Mouse (Mus musculus) brown adipose tissue, adult 24 weeks (tissue): ENCODE results near the gene Clec4a4. TPM values are rescaled to one million over a fixed set of nuclear protein-coding genes. Genes with fewer than 3 reads are reported as not detected.
"Not testable (repeated sequence)": the region's sequence is repeated elsewhere in the genome, so short reads cannot be mapped to it uniquely, and the experiment has no call there.

Experiments used
- H3K27ac ChIP-seq: fragments of 200-500 bp; replicated peaks from 2 replicates; pipeline ENCODE4 v1.5.1; 2012; ENCODE audit warnings: low read depth, mild to moderate bottlenecking, low read length
- H3K4me1 ChIP-seq: fragments of 200-500 bp; 2 replicates; pipeline ENCODE4 v1.6.1; 2012; ENCODE audit warnings: low read length, mixed read lengths; ENCODE audit not compliant: control insufficient read depth, insufficient read depth, insufficient read length
- H3K4me3 ChIP-seq: fragments of 200-500 bp; 2 replicates; pipeline ENCODE4 v1.5.1; 2012; ENCODE audit warnings: low read depth, mild to moderate bottlenecking, low read length, moderate library complexity; ENCODE audit not compliant: insufficient read depth
- polyA plus RNA-seq: library from polyadenylated mRNA; stranded (reverse); fragments of >200 nt; gene quantifications from 2 replicates; pipeline ENCODE4 v1.2.4, GENCODE M21; 2012; ENCODE audit not compliant: missing spikeins, insufficient read depth, insufficient read length

The Clec4a4 gene
- polyA plus RNA-seq: not detected in 2 replicates

DNA sequence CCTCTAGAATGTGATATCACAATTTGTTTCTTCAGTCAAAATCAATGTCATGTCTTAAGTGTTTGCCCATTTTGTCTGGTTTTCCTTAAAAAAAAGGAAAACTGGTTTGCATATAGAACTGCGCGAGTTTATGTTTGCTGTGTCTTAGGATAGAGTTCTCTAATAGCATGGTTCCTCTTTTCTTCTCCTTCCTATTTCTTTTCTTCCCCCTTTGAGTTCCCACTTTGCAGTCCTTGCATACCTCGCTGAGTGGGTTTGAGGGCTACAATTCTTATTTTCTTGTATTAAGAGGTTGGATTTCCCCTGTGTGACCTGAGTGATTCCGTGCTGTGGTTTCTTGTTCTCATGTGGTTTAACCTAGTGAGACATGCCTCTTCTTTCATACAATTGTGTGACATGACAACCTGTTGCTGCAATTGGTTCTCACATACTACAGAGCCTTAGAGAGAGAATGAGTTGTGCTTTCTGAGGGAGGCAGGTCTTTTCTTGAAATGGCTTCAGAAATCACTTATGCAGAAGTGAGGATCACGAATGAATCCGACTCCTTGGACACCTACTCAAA, at the start of gene Clec4a4:
Clec4a4 (plus strand) TSS at position 492 of the 562 bp plus-strand sequence.
- no peak within 1 kb of the TSS for H3K27ac ChIP-seq
- no peaks in the 10 kb centered on the region for H3K4me1 ChIP-seq
- H3K4me3 ChIP-seq: no peak within 1 kb of the TSS

DNA sequence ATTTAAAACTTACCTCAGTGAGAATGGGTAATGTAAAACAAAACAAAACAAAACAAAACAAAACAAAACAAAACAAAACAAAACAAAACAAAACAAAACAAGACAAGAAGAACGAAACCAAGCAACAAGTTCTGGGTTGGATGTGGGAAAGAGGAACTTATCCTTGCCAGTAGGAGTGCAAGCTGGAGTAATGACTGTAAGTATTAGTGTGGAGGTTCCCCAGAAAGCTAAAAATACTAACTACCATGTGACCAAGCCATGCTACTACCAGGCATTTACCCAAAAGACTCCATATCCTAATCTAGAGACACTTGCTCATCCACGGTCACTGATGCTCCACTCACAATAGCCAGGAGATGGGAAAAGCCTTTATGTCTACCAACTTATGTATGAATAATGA, 43.4 kb upstream of the Clec4a4 start:
- no peak overlapping the region for H3K4me3 ChIP-seq
- no peaks in the 10 kb centered on the region for H3K4me1 ChIP-seq

DNA sequence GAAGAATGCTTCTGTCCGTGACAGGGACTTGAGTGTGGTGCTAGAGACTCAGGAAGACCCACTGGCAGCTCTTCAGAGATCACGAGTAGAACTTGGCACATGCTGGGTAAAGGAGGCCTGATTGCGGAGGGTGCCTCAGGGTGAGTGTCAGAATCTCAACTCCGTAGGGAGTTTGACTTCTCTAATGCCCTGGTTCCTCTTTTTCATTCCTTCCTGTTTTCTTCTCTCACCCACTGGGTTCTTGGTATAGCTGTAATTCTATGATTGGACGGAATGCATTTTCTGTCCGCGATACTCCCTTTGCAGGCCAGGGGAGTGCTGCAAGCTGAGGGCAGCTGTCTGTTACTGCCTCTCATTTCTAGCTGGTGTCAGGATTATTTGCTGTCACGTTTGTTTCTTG, 37.8 kb upstream of the Clec4a4 start, which contains the start of gene Clec4a3:
Clec4a3 (plus strand) TSS at position 115 of the 400 bp plus-strand sequence.
- Histone ChIP-seq H3K27ac (peak within 1 kb of the TSS; percentile 80), H3K4me3 (peak within 1 kb of the TSS; percentile 39), H3K4me1 (no peaks in the 10 kb centered on the region)

More for the DNA sequence above, 43.4 kb upstream of the Clec4a4 start:
- H3K27ac ChIP-seq: no peak overlapping the region

DNA sequence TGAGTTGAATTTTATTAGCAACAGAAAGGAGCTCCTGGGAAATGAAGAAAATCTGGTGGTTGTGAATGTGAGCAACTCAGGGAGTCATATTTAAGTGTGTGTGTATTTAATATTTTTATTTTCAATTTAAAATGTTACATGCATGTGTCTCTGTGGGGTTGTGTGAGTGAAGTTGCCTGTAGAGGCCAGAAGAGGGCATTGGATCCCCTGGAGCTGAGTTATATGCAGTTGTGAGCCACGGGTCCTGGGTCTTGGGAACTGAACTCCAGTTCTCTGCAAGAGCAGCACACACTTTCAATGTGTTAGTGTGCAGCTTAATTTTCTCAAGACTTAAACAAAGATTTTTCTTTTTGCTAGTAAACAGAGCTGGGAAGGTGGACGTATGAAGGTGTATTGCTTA, 25.6 kb upstream of the Clec4a4 start:
- H3K27ac ChIP-seq: no peak overlapping the region
- H3K4me3 ChIP-seq: no peak overlapping the region
- H3K4me1 ChIP-seq: no peaks in the 10 kb centered on the region

DNA sequence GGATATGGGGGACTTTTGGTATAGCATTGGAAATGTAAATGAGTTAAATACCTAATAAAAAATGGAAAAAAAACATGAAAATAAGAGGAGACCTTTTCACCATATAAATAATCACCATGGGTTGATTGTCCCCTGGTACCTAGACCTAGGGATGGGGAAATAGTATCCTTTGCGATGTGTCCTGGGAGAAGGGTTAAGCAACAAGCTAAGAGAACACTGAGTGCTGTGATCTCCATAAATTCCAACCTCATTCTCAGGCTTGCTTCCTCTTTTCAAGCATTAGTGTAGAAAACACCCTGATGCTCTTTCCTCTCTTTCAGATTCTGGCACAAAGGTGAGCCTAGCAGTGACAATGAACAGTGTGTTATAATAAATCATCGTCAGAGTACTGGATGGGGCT, 21.1 kb upstream of the Clec4a4 start:
- Histone ChIP-seq H3K27ac (no peak overlapping the region), H3K4me3 (no peak overlapping the region), H3K4me1 (no peaks in the 10 kb centered on the region)

DNA sequence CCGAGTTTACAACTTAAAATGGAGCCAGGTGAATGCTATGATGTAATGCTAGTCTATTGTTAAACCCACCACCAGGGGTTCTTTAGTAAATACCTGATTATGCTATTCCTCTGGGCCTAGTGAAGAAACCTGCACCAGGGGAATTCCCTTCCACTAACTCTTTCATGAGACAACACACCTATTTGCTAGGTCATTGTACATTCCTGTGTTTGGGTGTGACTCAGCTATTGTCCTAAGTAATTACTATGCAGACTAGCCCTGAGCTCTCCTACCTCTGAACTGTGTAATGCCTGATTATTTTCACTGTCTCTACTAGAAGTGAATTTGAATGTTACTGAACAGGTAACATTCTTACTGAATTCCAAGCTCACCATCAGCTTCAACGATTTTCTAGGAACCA, 14.5 kb downstream of the Clec4a4 start:
- H3K4me3 ChIP-seq, H3K4me1 ChIP-seq, H3K27ac ChIP-seq: not testable (repeated sequence)

DNA sequence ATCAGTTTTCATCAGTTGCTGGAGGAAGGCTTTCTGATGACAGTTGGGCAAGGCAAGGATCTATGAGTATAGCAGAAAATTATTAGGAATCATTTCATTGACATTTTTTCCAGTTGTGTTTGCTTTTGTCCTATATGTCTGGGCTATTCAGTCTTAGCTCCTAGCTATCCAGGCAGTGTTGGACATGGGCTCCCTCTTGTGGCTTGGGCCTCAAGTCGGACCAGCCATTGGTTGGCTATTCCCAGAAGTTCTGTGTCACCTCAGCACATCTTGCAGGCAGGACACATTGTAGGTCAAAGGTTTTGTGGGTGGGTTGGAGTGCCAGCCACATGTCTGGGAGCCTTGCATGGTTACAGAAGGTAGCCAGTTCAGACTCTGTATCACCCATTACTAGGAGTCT, 15.4 kb downstream of the Clec4a4 start:
- Histone ChIP-seq H3K4me3 (no peak overlapping the region), H3K27ac (no peak overlapping the region), H3K4me1 (no peaks in the 10 kb centered on the region)

DNA sequence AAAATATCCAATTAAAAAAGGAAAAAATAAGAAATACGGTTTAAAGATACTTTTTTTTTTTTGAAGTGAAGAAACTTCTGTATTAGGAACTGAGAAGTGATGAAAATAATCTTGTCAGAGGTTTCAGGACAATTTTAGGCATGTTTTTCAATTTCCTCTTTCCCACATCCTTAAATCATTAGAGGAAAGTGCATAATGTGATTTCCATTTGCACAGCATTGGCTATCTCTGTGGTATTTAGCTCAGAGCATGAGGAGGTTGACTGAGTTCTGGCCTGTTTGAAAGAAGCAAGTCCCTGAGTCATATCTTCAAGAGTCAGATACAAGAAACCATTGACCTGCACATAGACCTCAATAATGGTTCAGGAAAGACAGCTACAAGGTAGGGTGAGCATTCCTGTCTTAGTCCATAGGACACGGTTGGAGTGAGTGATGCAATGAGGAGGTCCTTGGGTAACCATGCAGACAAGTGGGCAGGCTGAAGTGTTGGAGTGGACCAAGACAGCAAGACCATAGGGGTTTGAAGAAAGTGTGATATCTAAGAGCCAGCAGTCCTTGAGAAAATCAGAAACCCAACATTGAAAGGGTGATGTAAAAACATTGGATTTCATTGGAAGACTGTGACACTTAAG, 59.7 kb downstream of the Clec4a4 start, which contains the start of gene Clec4b1:
Clec4b1 (plus strand) TSS at position 221 of the 631 bp plus-strand sequence.
- no peaks in the 10 kb centered on the region for H3K4me1 ChIP-seq
- H3K4me3 ChIP-seq: peak within 1 kb of the TSS; percentile 33
- peak within 1 kb of the TSS; percentile 75 for H3K27ac ChIP-seq

Other genes starting within 250 kb of the Clec4a4 start
- 0.83 and 2.9 TPM in 2 replicates for gene Slc2a3, start 188.7 kb upstream of the Clec4a4 start, polyA plus RNA-seq
- 7.6 and 10.5 TPM in 2 replicates for gene Foxj2, start 170.5 kb upstream of the Clec4a4 start, polyA plus RNA-seq
- 3.3 and 4.4 TPM in 2 replicates for gene C3ar1, start 134.2 kb upstream of the Clec4a4 start, polyA plus RNA-seq
- 16.3 and 20.4 TPM in 2 replicates for gene Necap1, start 115.9 kb upstream of the Clec4a4 start, polyA plus RNA-seq
- 6.4 and 8.5 TPM in 2 replicates for gene Clec4a1, start 68.5 kb upstream of the Clec4a4 start, polyA plus RNA-seq
- 4.0 and 5.1 TPM in 2 replicates for gene Clec4a3, start 37.9 kb upstream of the Clec4a4 start, polyA plus RNA-seq
- gene Clec4b1, start 59.6 kb downstream of the Clec4a4 start, polyA plus RNA-seq: 1.9 and 4.6 TPM in 2 replicates
- gene Clec4a2, start 116.1 kb downstream of the Clec4a4 start, polyA plus RNA-seq: 4.4 and 13.6 TPM in 2 replicates
- gene Clec4b2, start 182.5 kb downstream of the Clec4a4 start, polyA plus RNA-seq: not detected in 2 replicates
- gene Clec4n, start 239.5 kb downstream of the Clec4a4 start, polyA plus RNA-seq: 0.95 and 2.8 TPM in 2 replicates